Mouse (Mus musculus) c-Kit-positive CD71-positive TER-119-negative erythroid progenitor cells, embryonic 14.5 days (primary cell): Measurements from ENCODE around the gene Prrc2b.

ENCODE experiments used
- DNase-seq: peaks from one replicate; pipeline ENCODE4 v3.0.0-alpha.2; 2013; ENCODE audit warnings: low read depth

Prrc2b gene

GRCm38 (mm10) chr2:32160967-32161366 is 10.1 kb downstream of the Prrc2b start:
- DNase-seq = no peak

DNA sequence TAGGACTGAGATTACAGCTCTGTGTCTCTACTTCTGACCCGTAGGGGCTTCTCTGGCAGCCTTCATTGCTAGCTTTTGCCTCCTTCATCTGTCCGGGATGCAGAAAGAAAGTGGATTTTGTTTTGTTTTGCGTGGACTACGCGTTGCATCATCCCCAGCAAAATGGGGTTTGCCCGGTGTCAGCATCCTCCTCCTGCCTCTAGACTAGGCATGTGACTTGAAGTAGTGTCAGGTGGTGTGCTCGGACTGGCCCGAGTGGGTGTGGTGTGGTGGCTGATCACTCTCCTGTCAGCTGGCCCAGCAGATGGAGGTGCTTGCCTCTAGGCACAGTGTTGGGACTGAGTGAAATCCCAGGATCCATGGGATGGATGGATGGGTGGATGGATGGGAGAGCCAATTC is 11.2 kb downstream of the Prrc2b start:
- DNase-seq = no peak

- no peak for DNase-seq
These were observed 11.8 kb downstream of the Prrc2b start for GRCm38 (mm10) chr2:32162646-32163045.

DNA sequence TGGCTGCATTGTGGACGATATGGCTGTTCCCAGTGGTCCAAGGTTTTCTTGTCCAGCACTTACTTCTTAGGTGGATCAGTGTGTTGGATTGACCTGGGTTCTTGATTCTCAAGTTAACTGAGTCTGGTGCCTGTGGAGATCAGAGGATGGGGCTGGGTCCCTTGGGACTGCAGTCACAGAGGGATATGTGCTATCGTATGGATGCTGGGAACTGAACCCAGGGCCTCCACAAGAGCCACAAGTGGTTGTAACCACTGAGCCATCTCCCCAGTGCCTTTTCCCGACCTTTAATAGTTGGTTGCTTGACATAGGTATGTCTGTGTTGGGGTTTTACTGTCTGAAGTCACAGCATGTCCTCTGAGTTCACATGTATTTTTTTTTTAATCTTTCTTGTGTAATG is 12.2 kb downstream of the Prrc2b start:
- no peak for DNase-seq

GRCm38 (mm10) chr2:32164503-32164902 is 13.6 kb downstream of the Prrc2b start:
- DNase-seq = no peak

- DNase-seq = no peak
These were observed 14.3 kb downstream of the Prrc2b start for GRCm38 (mm10) chr2:32165040-32165800.

DNA sequence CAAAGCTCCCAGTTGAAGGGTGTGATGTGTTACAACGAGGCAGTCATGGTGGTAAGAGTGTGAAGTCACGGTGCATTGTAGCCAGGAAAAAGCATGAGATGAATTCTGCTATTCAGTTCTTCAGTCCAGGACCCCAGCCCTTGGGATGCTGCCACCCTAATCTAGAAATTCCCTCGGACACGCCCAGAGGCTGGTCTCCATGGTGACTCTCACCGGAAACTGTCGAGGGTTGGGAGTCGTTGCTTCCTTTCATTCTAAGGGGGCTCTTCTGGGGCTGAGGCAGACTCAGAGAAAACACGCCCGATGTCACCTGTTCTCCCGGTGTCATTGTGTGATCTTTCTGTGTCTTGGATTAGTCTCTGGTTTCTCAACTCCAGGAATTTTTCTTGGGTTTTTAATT is 15.7 kb downstream of the Prrc2b start:
- no peak for DNase-seq

DNA sequence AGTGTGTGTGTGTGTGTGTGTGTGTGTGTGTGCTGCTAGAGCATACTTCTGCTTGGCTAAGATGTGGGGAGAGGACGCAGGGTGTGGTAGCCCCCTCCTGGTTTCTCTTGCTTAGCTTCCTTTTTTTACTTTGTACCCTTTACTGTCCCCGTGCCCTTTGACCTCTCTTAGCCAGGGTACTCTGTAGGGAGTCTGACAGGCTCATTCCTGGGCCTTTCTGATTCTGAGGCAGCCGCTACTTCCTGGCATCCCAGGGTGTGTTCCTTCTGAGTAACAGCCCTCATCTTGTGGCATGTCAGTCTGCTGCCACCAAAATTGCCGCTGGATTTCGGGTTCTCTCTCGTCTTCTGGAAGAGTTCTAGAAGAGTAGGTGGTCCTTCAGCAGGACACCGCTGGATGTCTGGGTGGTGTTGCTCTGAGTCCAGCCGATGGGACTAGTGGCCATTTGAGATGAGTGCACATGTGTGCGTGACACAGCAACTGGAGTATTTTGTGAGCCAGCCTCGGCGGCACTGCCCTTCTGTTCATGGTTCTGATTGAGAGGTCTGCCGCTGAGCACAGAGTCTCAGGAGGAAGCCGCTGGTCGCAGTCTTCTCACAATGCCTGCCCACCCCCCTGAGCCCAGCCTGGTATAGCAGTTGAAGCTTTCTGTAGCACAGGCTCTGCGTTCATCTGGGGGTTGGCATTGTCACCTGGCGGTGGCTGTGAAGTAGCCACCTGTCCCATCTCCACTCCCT is 16.3 kb downstream of the Prrc2b start:
- DNase-seq = no peak

GRCm38 (mm10) chr2:32167819-32168218 is 16.9 kb downstream of the Prrc2b start:
- no peak for DNase-seq

DNA sequence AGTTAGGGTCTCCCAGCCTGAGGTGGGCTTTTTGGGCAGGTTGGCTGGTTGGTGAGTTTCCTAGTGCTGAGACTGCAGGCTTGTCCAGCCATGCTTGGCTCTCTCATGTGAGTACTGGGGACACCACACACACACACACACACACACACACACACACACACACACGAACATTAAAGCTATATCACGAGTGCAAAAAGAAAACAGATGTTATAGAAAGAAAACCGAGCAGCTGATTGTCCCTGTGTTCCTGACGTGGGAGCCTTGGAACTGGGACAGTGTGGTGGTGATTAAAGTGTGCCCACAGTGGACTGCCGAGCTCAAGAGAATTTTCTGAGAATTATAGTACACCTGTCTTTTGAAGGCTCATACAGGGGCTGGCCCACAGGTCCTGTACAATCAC is 18.4 kb downstream of the Prrc2b start:
- no peak for DNase-seq

DNA sequence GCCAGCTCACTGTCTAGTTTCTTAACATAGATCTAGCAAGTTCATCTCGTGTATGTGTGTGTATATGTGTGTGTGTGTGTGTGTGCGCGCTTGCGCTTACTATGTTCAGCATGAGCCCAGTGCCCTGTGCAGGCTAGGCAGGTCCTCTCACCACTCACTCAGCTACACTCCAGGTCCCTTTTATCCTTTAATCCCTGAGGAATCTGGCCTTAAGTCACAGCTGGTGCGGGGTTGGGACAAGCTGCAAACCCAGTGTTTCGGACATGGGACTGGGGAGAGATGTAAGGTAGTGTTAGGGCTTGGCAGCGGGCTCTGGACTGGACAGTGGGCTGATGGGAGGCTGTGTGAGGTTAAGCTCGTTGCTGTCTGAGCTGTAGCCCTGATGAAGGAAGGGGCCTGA is 19.1 kb downstream of the Prrc2b start:
- no peak for DNase-seq

DNA sequence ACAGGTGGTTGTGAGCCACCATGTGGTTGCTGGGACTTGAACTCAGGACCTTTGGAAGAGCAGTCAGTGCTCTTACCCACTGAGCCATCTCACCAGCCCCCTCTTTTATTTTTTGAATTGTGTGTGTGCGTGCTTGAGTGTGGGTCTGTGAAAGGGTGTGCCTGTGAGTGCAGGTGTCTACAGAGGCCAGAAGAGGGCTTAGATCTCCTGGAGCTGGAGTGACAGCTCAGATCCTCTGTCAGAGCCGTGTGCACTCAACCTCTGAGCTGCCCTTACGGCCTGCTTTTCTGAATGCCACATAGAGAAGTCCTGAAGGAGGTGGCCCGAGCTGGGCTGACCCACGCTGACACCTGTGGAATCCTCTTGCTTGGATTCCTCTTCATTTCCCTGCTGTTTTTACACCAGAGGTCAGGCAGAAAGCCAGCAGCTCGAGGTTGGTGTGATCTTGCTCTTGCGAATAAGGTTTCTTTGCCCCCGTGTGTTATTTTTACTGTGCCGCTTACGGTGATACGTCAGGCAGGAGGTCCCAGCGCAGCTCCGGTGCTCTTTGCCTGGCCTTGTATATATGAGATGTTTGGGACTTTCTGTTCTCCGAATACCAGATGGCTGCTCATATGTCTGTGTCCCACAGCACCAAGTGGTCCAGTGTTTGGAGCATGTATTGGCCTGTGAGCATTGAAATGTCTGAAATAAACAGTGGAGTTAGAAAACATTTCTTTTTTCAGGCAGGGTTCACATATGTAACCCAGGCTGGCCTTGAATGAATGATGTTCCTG is 21.0 kb downstream of the Prrc2b start:
- DNase-seq = no peak

DNA sequence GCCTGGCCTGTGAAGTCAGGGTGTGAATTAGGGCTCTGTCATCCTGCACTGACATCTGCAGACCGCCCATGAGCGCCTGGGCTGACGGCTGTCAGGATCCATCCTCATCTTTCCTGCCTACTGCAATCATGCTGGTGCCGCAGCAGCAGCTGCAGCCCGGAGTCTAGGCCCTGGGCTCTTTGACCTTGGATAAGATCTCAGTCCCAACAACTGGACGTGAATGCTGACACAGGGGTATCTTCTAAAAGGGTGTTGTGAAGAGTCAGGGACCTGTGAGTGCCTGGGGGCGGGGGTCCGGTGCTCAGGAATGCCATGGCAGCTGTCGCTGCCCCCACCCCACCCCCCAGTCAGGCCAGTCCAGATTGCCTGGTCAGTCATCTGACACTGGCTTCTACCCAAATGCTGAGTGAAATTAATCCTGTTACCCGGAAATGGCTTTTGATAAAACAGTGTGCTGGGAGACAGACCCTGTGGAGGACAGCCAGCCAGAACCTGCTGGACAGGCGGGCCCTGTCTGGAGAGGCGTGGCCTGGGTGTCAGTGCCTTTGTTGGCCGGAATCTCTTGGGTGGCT is 23.4 kb downstream of the Prrc2b start:
- DNase-seq = no peak

GRCm38 (mm10) chr2:32175051-32175466 is 24.2 kb downstream of the Prrc2b start:
- DNase-seq = no peak

- DNase-seq = no peak
These were observed 24.6 kb downstream of the Prrc2b start for GRCm38 (mm10) chr2:32175508-32175907.

DNA sequence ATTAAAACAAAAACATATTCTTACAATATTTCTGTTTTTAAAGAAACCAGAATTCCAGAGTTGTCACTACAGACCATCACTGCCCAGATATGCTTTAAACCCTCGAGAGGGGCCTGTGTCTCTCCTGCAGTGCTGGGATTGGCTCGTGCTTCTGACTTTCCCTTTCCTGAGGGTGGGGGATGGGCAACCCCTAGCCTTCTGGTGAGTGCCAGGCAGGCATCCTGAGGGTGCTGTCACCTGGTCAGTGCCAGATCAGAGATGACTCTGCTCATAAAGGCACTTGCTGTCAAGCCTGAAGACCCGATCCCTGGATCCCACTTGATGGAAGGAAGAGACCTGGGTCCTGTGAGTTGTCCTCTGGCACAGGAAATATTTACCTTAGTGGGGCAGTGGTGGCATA is 26.0 kb downstream of the Prrc2b start:
- DNase-seq = no peak

DNA sequence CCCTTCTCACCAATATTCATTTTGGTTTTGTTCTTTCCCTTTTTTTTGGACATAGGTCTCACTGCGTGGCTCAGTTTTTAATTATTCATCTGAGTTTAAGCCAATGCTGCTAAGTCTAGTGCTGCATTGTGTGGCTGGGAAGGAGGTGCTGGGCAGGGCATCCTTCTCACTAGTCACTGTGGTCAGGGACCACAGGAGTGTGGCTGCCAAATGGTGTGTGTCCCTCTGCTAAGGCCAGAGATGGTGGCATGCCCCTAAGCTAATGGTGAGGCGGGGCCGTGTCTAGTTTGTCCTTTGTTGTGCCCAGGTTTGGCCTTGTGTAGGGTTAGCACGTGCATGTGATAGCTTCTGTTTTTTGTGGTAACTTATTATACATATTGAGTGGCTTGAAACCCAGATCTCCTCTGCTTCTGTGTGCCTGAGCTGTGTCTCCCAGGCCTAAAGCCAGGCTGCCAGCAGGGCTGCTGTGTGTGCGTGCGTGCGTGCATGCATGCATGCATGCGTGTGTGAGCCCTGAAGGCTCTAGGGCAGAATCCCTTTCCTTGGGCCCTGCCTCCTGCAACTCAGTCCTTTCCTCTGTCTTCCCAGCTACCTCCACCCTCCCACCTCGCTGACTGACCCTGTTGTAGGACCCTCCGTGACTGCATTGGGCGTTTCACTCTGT is 26.6 kb downstream of the Prrc2b start:
- DNase-seq = no peak

DNA sequence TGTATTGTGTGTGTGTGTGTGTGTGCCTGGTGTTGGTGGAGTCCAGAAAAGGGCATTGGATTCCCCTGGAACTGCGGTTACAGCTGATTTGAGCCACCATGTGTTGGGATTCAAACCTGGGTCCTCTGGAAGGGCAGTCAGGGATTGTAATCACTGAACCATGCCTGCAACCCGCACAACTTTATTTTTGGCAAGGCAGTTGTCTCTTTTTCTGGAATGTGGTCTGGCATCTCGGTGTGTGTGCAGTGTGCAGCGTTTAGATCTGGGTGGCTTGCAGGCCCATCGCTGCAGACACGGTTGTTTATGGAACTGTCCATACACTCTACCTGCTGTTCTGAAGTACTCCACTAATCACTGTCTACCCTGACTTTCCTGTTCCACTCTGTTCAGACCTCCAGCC is 28.5 kb downstream of the Prrc2b start:
- DNase-seq = no peak

GRCm38 (mm10) chr2:32180127-32180526 is 29.2 kb downstream of the Prrc2b start:
- DNase-seq = no peak

DNA sequence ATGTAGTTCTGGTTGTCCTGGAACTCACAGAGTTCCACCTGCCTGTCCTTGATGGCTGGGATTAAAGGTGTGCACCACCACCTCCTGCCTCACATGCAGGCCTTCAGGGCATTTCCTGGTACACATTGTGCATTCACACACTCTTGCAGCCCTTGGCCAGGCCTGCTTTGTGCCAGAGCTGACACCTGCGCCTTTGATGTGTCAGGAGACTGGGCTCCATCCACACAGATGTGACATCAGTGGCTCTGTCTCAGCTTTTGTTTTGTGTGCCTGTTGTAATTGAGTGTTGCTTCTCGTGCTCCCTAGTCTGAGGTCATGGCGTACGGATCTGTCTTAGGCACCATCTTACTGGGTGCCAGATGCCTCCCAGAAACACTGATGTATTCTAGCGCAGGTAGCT is 30.5 kb downstream of the Prrc2b start:
- no peak for DNase-seq

DNA sequence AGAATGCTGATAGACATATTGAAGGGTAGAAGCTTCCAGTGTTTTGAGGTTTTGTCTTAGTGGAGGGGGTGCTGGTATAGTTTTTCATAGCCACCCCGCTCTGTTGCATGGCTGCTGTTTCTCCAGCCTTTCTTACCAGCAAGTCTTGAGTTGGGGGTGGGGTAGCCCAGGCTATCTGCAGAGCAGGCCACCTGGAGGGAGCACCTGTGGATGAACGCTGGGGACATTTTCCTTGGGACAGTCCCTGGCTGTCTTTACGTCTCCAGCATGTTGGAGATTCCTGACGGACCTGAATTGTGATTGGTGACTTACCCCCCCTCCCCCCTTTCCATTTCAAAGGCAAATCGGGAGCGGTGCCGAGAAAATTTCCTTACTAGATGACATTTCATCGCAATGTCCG is 31.2 kb downstream of the Prrc2b start:
- DNase-seq = no peak

- DNase-seq = no peak
These were observed 31.9 kb downstream of the Prrc2b start for GRCm38 (mm10) chr2:32182676-32183296.
